Mouse (Mus musculus): ENCODE measurements around the gene Tmem107. TPM values are rescaled to one million over a fixed set of nuclear protein-coding genes. Genes with fewer than 3 reads are reported as not detected.

Gene Tmem107
- polyA plus RNA-seq, 2 experiments from 2014 or later: 2.4 to 4.2 TPM

Other genes with a start within 250 kb of the Tmem107 start
- 10 to 100 TPM; 29.6 to 33.9 TPM for gene Ndel1, start 198.9 kb upstream of the Tmem107 start, polyA plus RNA-seq (2017; shearing (Covaris generic))
- gene Rnf222, start 182.3 kb upstream of the Tmem107 start, polyA plus RNA-seq (2017; shearing (Covaris generic)): not detected
- gene Rpl26, start 169.2 kb upstream of the Tmem107 start, polyA plus RNA-seq (2017; shearing (Covaris generic)): 1,000 to 10,000 TPM; 1,826 to 2,291 TPM
- gene Odf4, start 143.7 kb upstream of the Tmem107 start, polyA plus RNA-seq (2017; shearing (Covaris generic)): not detected
- gene Arhgef15, start 113.3 kb upstream of the Tmem107 start, polyA plus RNA-seq (2017; shearing (Covaris generic)): under 1 TPM; 0.16 to 0.19 TPM
- gene Slc25a35, start 102.7 kb upstream of the Tmem107 start, polyA plus RNA-seq (2017; shearing (Covaris generic)): 10 to 100 TPM in 1 of 2 experiments, 1 to 10 TPM in 1; 5.0 to 10.7 TPM
- gene Rangrf, start 95.6 kb upstream of the Tmem107 start, polyA plus RNA-seq (2017; shearing (Covaris generic)): 10 to 100 TPM; 36.9 to 71.7 TPM
- 10 to 100 TPM; 20.2 to 33.9 TPM for gene Pfas, start 62.3 kb upstream of the Tmem107 start, polyA plus RNA-seq (2017; shearing (Covaris generic))
- gene Ctc1, start 54.9 kb upstream of the Tmem107 start, polyA plus RNA-seq (2017; shearing (Covaris generic)): 10 to 100 TPM; 12.5 to 13.5 TPM
- 10 to 100 TPM in 1 of 2 experiments, 1 to 10 TPM in 1; 9.0 to 17.8 TPM for gene Aurkb, start 25.2 kb upstream of the Tmem107 start, polyA plus RNA-seq (2017; shearing (Covaris generic))
- 1 to 10 TPM; 1.0 to 1.4 TPM for gene Borcs6, start 11.1 kb upstream of the Tmem107 start, polyA plus RNA-seq (2017; shearing (Covaris generic))
- 10 to 100 TPM; 26.0 to 35.9 TPM for gene Vamp2, start 17.7 kb downstream of the Tmem107 start, polyA plus RNA-seq (2017; shearing (Covaris generic))
- 1 to 10 TPM; 4.5 to 6.6 TPM for gene Per1, start 24.4 kb downstream of the Tmem107 start, polyA plus RNA-seq (2017; shearing (Covaris generic))
- not detected for gene Hes7, start 49.6 kb downstream of the Tmem107 start, polyA plus RNA-seq (2017; shearing (Covaris generic))
- not detected for gene 9130213A22Rik, start 51.8 kb downstream of the Tmem107 start, polyA plus RNA-seq (2017; shearing (Covaris generic))
- gene Aloxe3, start 55.1 kb downstream of the Tmem107 start, polyA plus RNA-seq (2017; shearing (Covaris generic)): under 1 TPM in 1 of 2 experiments, not detected in 1; 0.35 TPM
- not detected for gene Alox12b, start 86.2 kb downstream of the Tmem107 start, polyA plus RNA-seq (2017; shearing (Covaris generic))
- gene Alox8, start 127.0 kb downstream of the Tmem107 start, polyA plus RNA-seq (2017; shearing (Covaris generic)): 10 to 100 TPM; 10.6 to 15.5 TPM
- under 1 TPM in 1 of 2 experiments, not detected in 1; 0.53 TPM for gene Gucy2e, start 166.2 kb downstream of the Tmem107 start, polyA plus RNA-seq (2017; shearing (Covaris generic))